Mouse (Mus musculus) embryo, embryonic 11.5 days (tissue): Measurements from ENCODE around the gene Kcnip1.

Experiments used
- DNase-seq: peaks from one replicate; pipeline ENCODE4 v3.0.0-alpha.2; 2012; ENCODE audit warnings: low read depth, low spot score

The Kcnip1 gene

GRCm38 (mm10) chr11:33939456-33940113 is 53.4 kb downstream of the Kcnip1 start:
- no peak for DNase-seq

DNA sequence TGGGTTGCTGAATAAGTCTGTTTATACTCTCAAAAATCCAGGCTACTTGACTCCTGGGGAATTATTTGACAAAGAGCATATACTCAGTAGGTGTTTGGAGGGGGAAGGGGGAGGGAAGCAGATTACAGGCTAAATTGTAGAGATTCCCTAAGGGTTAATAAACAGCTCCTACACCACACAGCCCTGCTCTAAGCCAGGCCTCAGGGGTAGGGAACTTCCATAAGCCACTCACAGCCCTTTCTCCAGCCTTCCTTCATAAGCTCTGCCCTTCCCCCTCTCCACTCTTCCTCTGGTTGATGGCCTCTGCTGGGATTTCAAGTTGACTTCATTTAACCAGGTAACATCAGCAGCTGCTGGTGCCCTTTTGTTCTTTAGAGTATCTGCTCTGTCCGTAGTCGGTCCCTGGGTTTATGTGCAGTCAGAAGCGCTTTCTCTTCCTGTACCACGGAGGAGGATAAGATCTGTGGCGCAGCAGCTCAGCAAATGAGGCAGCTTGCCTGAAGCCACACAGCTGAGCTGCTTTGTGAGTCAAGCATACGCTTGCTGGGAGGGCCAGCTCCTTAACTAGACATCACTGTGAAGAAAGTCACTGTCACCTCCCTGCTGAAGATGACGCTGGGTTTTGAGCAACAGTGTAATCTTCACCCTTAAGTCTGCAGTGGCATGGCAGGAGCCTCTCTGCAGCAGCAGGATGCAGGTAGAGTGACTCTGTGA is 54.2 kb downstream of the Kcnip1 start:
- no peak for DNase-seq

DNA sequence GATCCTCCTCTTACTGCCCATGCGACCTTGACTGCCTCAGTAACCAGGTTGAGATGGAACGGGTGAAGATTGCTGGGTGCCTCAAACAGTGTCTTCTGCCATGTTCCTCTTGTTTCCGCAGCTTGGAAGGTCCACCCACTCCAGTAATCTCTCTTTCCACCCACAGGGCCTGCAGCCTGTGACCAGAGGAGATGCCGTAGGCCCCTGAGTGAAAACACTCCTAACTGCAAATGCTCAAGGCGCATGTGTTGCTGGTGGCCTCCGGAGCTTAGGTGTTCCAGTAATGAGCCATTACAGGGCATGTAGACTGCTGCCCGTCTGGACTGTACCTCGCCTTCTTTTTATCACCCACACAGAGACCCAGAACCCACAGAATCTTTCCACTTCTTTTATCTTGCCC is 55.3 kb downstream of the Kcnip1 start:
- DNase-seq: no peak

DNA sequence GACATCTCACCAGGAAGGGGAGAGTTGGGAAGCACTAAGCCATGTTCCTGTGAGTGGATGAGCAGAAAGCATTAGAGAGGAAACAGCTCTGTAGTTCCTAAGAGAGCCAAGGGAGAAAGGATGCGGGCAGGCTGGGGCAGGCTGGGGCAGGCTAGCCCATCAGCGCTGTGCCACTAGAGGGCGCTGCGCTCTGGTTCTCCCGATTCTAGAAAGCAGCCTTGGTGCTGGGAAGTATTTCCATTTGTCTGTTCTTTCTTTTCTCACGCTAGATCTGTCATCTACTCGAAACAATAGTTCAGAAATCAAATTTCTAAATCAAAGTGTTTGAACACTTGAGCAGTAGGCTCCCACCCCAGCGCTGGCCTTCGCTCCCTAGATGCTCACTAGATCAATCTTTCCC is 58.7 kb downstream of the Kcnip1 start:
- no peak for DNase-seq

DNA sequence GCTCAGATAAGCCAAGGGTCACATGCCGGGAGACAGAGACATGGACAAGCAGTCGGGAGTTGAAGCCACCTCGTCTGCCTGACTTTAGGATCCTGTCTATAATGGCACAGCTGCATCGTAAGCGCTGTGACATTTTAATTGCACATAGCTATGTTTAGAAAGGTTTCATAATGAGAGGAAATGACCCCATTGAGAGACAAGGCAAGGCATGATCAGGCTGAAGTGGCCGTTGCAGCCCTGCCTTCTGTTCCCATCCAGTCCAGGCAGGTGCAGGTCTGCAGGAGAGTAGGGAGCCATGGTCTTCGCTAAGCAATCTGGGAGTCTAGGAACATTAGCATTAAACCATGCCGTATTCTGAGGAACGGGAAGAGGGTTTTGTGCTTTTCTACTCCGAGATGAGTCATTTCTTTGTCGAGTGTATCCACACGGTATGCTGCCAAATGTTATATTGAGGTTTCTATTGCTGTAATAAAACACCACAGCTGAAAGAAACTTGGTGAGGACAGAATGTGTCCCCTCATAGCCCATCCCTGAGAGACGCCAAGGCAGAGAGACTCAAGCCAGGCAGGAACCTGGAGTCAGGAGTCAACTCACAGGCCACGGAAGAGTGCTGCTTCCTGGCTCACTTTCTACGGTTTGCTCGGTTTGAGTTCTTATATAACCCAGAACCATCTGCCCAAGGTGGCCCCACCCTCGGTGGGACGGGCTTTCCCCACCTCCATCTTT is 60.4 kb downstream of the Kcnip1 start:
- no peak for DNase-seq

- no peak for DNase-seq
These were observed 61.0 kb downstream of the Kcnip1 start for GRCm38 (mm10) chr11:33931836-33932385.

- DNase-seq: no peak
These were observed 63.5 kb downstream of the Kcnip1 start for GRCm38 (mm10) chr11:33929412-33929811.

- peak; percentile 58 for DNase-seq
These were observed 64.3 kb downstream of the Kcnip1 start for GRCm38 (mm10) chr11:33928658-33929057.

DNA sequence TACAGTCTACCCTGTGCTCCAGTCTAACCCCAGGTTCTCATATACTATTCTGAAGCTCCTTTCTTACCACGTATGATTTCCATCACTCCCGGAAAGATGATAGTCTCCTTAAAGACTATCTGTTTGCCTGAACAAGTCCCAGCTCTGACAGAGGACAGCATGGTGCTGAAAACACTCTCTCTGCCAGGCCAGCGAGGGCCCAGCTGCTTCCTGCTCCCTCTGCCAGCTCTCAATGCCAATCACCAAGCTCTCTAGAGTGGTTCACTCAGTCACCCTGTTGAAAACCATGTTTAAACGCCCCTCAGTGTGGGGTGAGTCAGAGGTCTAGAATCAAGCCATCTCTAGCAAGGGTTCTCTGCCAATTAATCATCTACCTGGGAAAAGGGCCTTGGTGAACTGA is 65.1 kb downstream of the Kcnip1 start:
- no peak for DNase-seq

- no peak for DNase-seq
These were observed 65.6 kb downstream of the Kcnip1 start for GRCm38 (mm10) chr11:33927321-33927720.

GRCm38 (mm10) chr11:33926551-33926950 is 66.4 kb downstream of the Kcnip1 start:
- DNase-seq: no peak

DNA sequence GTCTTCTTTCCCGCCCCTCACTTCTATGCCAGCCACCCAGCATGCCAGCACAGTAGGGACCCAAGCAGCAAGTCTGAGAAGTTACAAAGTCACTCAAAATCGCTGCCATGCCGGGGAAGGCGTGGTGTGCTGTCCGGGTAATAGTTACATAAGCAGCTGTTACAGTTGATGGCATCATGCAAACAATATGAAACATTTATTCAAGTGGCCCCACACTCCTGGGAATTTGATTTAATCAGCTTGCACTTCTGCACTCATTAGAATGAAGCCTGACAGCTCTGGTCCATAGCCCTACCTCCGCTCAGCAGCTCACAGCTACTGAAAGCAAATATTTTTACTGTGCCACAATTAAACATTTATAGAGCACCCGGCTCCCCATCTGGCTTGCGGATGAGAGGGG is 67.2 kb downstream of the Kcnip1 start:
- DNase-seq: no peak

DNA sequence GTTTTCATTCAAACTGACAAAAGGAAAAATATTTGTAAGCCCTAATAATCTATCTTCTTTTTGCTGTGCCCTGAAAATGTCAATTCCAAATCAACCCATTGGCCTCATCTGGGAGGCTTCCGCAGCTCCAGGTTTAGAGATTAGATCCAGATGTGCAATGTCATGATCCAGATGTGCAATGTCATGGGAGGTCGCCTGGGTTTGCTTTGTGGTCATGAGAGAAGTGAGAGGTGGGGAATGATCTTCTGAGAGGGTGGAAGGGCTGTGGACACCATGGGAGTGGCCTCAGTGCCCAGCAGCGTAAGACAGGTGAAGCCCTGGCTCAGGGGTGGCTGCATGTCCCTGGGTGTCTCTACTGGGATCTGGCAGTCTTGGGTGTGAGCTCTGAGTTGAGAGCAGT is 69.9 kb downstream of the Kcnip1 start:
- no peak for DNase-seq

DNA sequence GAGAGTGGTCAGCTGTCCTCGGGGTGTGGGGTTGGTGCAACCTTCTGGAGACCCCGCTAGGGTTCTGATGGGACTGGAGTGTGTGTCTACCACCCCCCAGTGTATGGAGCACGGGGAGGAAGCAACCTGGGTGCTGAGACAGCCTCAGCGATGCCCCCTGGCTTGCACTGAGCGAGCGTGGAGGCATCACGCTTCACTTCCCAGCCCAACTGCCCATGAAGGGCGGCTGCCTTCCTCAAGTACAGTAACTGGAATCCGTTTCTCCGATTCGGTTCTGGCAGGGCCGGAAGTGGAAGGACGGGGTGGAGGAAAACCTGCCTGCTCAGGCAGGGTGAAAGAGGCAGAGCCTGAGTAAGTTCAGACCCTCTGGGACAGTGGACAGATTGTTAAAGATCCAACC is 71.5 kb downstream of the Kcnip1 start:
- no peak for DNase-seq

DNA sequence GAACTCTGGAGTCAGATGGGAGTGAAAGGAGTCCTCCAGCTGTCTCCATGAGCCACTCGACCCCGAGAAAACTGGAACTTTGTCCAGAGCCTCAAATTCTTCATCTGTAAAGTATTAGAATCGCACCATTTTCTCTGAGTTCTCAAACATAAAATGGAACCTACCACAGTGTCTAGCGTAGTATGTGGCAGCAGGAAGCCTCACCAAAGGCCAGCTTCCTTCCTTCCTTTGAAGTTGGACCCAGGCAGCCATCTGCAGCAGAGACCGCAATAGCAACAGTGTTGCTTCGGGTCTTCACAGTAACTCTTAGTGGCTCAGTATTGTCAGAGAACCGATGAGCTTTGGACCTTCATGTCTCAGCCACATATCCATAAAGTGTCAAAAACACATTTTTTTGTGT is 73.1 kb downstream of the Kcnip1 start:
- no peak for DNase-seq

GRCm38 (mm10) chr11:33918424-33918823 is 74.5 kb downstream of the Kcnip1 start:
- no peak for DNase-seq

DNA sequence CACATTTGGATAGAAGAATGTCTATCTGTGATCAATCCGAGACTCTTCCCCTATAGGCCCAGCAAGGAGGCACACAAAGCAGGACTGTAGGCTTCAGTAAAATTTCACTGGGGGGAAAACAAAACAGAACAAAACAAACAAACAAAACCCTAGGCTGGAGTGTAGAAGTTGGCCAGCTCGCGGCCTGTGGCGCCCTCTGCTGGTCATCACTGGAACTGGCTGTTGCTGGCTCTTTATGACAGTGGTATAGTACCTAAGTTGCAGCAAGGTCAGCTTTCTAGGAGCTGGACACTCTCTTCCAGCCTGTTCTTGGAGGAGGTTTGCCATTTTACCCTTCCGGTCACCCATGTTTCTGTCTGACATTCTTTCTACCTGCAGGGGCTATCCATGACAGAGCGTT is 75.4 kb downstream of the Kcnip1 start:
- peak; percentile 56 for DNase-seq

- no peak for DNase-seq
These were observed 78.7 kb downstream of the Kcnip1 start for GRCm38 (mm10) chr11:33914216-33914615.

GRCm38 (mm10) chr11:33913061-33913460 is 79.9 kb downstream of the Kcnip1 start:
- DNase-seq: no peak

DNA sequence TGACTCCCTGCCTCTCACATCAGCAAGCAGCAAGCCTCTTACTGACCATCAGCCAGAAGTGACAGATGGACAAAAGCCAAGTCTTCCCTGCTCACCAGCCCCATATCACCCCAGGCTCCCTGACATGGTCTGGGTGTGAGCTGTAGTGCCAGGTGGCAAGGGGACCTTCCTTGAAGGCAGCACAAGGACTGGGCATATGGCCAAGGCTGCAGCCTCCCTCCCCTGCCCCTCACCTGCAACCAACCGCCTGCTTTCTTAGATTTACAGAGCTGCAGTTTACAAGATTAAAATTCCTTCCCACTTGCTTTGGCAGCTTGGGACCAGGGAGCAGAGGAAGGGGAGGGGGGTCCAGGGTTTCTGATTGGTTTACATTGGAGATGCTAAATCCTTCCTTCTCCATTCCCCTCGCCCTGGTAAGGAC is 80.8 kb downstream of the Kcnip1 start:
- no peak for DNase-seq

DNA sequence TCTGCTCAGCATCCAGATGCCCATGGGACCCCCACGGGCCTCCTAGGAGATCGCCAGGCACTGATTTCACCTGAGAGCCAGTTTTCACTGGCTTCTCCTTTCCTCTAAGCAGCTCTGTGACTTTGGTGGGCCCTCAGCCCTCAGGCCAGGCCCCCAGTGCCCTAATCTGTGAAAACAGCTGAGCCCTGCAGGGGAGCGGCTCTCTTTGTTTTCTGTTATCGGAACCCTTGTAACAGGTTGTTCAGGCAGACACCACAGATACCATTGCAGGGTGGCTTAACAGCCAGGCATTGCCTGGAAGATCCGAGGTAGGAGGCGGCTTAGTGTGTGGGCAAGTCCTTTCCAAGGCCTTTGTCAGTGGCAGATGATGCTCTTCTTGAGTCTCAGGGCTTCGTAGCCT is 82.0 kb downstream of the Kcnip1 start:
- no peak for DNase-seq

- no peak for DNase-seq
These were observed 84.4 kb downstream of the Kcnip1 start for GRCm38 (mm10) chr11:33908360-33909175.
